Mouse (Mus musculus) frontal cortex, adult (tissue): ENCODE measurements at regions not wholly inside any gene's neighbourhood (a gene's known extent, or its start where the extent isn't known, plus 50 kb on each side); places are given as distances from the start of the nearest gene placed in this dataset.

Source experiments
- ATAC-seq: cut with Nextera tagmentation; 2 replicates; pipeline ENCODE4 v1.9.2; 2017; ENCODE audit warnings: mild to moderate bottlenecking, moderate library complexity, mixed read lengths; ENCODE audit not compliant: low TSS enrichment

- ATAC-seq, result no peak
These were observed 51.8 kb upstream of the Adtrp start for GRCm38 (mm10) chr13:41899281-41899680.

DNA sequence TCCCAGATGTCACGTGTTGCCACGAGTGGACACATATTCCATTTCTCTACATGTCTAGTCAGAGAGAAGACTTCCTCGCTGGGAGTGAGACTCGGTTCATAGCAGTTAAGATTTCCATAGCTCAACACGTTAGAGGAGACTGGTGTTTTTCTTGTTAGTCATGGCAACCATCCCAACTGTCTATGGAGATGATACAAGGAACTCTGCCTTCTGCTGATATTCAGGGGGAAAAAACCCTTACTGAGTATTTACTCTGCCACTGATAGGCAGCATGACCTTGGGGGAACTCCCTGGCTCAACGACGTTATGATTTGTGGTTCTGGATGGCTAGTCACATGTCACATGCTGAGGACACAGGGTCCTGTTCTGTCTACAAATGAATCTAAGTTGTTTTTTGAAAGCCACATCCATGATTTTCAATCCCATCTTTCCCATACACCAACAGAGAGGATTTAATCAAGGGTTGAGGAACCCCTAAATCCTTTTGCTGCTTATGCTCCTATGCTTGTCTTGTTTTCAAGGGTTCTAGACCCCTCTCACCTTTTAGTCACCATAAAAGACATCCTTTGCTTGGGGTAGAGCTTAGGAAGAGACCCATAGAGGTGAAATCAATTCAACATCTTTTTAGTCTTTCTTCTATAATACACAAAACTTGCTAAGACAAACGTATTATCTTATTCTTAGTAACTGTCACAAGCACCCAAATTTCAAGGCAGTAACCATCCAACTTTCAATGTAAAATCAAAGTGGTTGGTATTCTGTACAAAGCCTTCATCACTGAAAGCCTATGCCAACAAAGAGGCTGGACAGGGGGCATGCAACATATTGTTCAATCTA is 50.2 kb upstream of the Adtrp start:
- ATAC-seq, result no peak
